Mouse (Mus musculus): ENCODE results near the gene Gm29797. TPM values are rescaled to one million over a fixed set of nuclear protein-coding genes. Genes with fewer than 3 reads are reported as not detected.

The Gm29797 gene
- total RNA-seq, 2 experiments from 2014 or later: not detected

GRCm38 (mm10) chr2:181670913-181671311 lies 14.1 kb downstream of the Gm29797 start:
- no peak for ATAC-seq (replicated peaks; ENCODE audit: low FRiP score, poor library complexity, severe bottlenecking)

- ATAC-seq (replicated peaks; ENCODE audit: low FRiP score, poor library complexity, severe bottlenecking): no peak
These were observed 14.5 kb downstream of the Gm29797 start, which contains the start of gene Sox18 for GRCm38 (mm10) chr2:181671326-181671725. TSS of gene Sox18 (minus strand) at chr2:181671640.

GRCm38 (mm10) chr2:181671984-181672383 lies 15.2 kb downstream of the Gm29797 start:
- ATAC-seq (replicated peaks; ENCODE audit: low FRiP score, poor library complexity, severe bottlenecking): no peak

- ATAC-seq (replicated peaks; ENCODE audit: low FRiP score, poor library complexity, severe bottlenecking): no peak
These were observed 16.7 kb downstream of the Gm29797 start for GRCm38 (mm10) chr2:181673501-181673900.

GRCm38 (mm10) chr2:181674934-181675333 lies 18.1 kb downstream of the Gm29797 start:
- ATAC-seq (replicated peaks; ENCODE audit: low FRiP score, poor library complexity, severe bottlenecking): no peak

GRCm38 (mm10) chr2:181675454-181675853 lies 18.6 kb downstream of the Gm29797 start:
- ATAC-seq (replicated peaks; ENCODE audit: low FRiP score, poor library complexity, severe bottlenecking): no peak

GRCm38 (mm10) chr2:181676424-181676823 lies 19.6 kb downstream of the Gm29797 start:
- no peak for ATAC-seq (replicated peaks; ENCODE audit: low FRiP score, poor library complexity, severe bottlenecking)

- ATAC-seq (replicated peaks; ENCODE audit: low FRiP score, poor library complexity, severe bottlenecking): no peak
These were observed 20.4 kb downstream of the Gm29797 start for GRCm38 (mm10) chr2:181677096-181677754.

GRCm38 (mm10) chr2:181677755-181678098 lies 20.9 kb downstream of the Gm29797 start:
- ATAC-seq (replicated peaks; ENCODE audit: low FRiP score, poor library complexity, severe bottlenecking): no peak

GRCm38 (mm10) chr2:181678780-181679179 lies 21.9 kb downstream of the Gm29797 start:
- no peak for ATAC-seq (replicated peaks; ENCODE audit: low FRiP score, poor library complexity, severe bottlenecking)

GRCm38 (mm10) chr2:181679951-181680715 lies 23.3 kb downstream of the Gm29797 start, which contains the start of gene Tcea2:
TSS of gene Tcea2 (plus strand) at chr2:181680310.
- ATAC-seq (replicated peaks; ENCODE audit: low FRiP score, poor library complexity, severe bottlenecking): peak; percentile 26; the same call in 1 of the 2 replicates

GRCm38 (mm10) chr2:181680716-181681117 lies 23.9 kb downstream of the Gm29797 start:
- ATAC-seq (replicated peaks; ENCODE audit: low FRiP score, poor library complexity, severe bottlenecking): no peak

GRCm38 (mm10) chr2:181681978-181682377 lies 25.1 kb downstream of the Gm29797 start:
- ATAC-seq (replicated peaks; ENCODE audit: low FRiP score, poor library complexity, severe bottlenecking): no peak

GRCm38 (mm10) chr2:181683381-181683780 lies 26.5 kb downstream of the Gm29797 start:
- no peak for ATAC-seq (replicated peaks; ENCODE audit: low FRiP score, poor library complexity, severe bottlenecking)

- ATAC-seq (replicated peaks; ENCODE audit: low FRiP score, poor library complexity, severe bottlenecking): no peak
These were observed 27.9 kb downstream of the Gm29797 start for GRCm38 (mm10) chr2:181684713-181685112.

- no peak for ATAC-seq (replicated peaks; ENCODE audit: low FRiP score, poor library complexity, severe bottlenecking)
These were observed 28.9 kb downstream of the Gm29797 start for GRCm38 (mm10) chr2:181685686-181686085.

- ATAC-seq (replicated peaks; ENCODE audit: low FRiP score, poor library complexity, severe bottlenecking): no peak
These were observed 30.8 kb downstream of the Gm29797 start for GRCm38 (mm10) chr2:181687586-181687985.

GRCm38 (mm10) chr2:181689466-181690160 lies 32.8 kb downstream of the Gm29797 start:
- ATAC-seq (replicated peaks; ENCODE audit: low FRiP score, poor library complexity, severe bottlenecking): no peak

- ATAC-seq (replicated peaks; ENCODE audit: low FRiP score, poor library complexity, severe bottlenecking): no peak
These were observed 34.2 kb downstream of the Gm29797 start for GRCm38 (mm10) chr2:181691083-181691482.

- ATAC-seq (replicated peaks; ENCODE audit: low FRiP score, poor library complexity, severe bottlenecking): no peak
These were observed 34.7 kb downstream of the Gm29797 start for GRCm38 (mm10) chr2:181691571-181691970.

- ATAC-seq (replicated peaks; ENCODE audit: low FRiP score, poor library complexity, severe bottlenecking): no peak
These were observed 35.5 kb downstream of the Gm29797 start for GRCm38 (mm10) chr2:181692304-181692703.
